Mouse (Mus musculus): Measurements from ENCODE around the gene Jph4.

Gene Jph4

DNA sequence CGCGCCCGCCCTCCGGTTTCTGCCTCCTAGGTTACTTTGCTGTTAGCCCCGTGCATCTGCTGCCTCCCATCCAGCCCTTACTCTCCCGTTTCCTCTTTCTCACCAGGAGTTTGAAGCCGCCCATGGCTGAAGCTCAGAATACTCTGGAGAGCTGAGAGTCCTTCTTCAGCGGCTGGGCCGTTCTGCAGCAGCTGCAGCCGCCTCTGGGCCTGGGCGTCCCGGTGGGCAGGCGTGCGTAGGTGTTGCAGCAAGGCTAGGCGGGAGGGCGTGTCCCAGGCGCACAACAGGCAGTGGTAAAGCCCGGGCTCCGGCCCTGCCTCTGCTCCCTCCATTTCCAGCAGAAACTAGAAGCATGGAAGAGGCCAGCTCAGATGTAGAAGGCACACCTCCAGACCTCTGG is 45.0 kb downstream of the Jph4 start:
- intact Hi-C loops (cut with DNase I) = no loop called here

DNA sequence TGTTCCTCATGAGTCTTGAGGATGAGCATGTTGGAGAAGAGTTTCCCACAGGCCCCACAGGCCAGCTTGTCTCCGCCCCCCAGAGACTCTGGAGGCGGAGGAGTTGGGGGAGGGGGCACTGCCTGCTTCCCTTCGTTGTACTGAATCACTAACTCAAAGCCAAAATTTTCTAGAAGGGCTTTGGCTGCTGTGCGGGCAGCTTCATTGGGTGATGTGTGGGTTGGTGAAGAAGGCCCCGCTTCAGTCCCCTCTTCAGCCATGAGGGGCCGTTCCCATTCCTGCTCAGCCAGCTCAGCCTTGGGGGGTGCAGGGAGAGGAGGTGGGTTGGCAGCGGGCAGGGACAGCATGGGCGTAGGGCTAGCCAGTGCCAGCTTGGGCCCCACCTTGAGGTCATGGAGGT is 50.7 kb downstream of the Jph4 start:
- intact Hi-C loops (cut with DNase I) = no loop called here

DNA sequence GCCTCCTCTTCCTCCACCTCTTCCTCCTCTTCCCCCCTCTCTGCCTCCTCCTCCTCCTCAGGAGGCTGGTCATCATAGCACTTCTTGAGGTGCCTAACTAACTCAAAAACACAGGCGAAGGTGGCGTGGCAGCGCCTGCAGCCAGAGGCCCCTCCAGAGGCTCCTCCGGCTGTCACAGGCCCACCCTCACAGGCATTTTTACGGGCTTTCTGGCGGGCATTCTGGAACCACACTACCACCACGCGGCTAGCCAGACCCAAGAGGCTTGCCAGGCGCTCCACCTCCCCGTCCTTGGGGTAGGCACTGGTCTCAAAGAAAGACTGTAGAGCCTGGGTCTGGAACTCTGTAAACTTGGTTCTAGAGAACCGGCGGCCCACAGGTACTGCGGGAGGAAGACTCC is 51.3 kb downstream of the Jph4 start:
- intact Hi-C loops (cut with DNase I) = no loop called here

DNA sequence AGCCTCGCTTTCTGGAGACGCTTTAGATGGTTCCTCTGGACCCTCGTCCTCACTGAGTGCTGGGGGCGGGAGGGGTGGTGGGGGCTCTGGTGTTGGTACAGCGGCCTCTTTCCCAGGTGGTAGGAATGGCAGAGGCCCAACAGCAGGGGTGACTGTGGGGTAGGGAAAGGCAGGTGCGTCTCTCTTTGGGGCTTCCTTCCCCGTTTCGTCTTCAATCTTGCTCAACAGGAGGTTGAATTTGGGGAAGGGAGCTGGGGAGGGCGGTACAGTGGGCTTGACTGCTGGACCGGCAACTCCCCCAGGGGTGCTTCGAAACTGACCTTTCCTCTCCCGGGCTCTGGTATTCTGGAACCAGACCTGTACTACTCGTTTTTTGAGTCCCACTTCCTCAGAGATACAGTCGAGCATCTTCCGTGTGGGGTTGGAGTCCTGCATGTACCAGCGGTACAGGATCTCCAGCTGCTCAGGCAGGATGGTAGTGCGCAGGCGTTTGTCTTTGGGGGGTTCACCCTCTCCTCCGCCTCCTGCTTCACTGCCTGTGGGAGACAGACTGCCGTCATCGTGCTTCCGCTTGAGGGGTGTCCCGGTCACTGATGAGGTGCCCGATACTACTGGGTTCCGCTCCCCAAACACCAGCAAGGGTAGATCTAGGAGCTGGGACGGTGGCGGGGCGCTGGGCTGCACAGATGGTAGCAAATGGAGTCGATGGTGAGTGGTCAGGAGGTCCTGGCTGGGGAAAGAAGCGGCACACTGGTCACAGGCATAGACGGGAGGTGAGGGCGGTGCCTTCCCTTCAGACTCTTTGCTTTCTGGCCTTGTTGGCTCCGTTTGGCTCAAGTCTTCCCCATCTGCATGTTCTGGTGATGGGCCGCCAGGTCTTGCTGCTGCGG is 52.0 kb downstream of the Jph4 start:
- intact Hi-C loops (cut with DNase I) = no loop called here

DNA sequence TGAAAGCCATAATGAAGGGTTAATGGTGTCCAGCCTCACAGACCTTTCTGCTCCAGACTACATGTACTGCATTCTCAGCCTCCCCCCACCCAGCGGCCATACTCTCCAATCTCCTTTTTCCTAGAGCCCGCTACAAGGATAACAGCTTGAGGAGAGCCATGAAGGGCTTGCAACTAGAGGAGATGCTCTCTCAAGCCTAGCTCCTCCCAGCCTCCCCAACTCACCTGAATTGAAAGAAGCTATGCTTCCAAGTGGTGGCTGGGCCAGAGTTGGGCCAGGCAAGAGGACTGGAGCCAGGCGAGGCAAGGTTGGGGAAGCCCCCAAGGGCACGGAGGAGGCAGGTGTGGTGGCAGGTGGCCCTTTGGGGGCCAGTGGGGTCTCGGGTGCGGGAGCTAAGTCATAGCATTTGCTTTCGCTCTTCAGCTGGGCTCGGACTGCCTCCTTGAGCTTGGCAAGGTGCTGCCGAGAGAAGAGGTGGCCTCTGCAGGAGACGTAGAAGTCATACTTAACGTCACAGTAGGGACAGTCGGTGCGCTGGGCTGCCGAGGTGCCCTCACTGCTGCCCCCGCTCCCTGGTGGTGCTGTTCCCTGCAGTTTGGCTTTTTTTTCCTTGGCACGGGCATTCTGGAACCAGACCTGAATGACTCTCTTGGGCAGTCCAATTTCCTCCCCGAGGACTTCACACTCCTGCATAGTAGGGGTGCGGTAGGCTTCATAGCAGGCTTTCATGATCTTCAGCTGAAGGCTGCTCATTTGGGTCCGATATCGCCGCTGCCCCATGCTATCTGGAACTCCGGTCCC is 53.0 kb downstream of the Jph4 start:
- intact Hi-C loops (cut with DNase I) = no loop called here

DNA sequence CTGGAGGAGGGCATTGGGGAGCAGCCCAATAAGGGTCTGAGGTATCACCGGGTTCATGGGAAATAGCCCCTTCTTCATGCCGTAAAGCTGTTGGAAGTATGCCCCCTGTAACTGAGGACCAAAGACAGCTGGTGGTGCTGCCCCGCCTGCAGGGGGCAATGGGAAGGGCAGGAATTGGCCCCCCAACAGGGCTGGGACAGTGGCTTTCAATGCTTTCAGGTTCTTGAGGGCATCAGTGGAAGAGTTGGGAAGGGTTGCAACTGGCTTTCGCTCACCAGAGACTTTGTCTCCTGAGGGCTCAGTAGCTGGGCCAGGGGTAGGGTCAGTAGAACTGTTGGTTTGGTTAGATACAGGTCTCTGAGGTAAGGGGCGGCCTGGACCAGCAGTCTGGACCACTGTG is 53.6 kb downstream of the Jph4 start:
- intact Hi-C loops (cut with DNase I) = no loop called here

DNA sequence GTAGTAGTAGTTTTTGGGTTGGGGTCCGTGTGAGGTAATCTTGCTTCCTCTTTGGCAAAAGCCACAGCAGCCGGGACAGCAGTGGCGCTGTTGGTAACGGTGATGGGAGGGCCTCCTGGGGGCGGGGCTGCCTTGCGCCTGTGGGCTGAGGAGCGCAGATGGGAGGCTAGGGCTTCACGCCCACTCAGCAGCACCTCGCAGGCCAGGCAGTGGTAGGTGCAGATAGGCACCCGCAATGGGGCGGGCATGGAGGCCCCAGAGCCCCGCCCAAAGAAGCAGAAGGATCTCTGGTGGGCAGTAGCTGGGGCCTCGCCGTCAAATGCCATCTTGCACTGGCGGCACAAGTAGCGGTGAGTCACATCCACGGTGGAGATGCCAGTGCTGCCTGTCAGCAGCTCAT is 54.1 kb downstream of the Jph4 start:
- intact Hi-C loops (cut with DNase I) = no loop called here

DNA sequence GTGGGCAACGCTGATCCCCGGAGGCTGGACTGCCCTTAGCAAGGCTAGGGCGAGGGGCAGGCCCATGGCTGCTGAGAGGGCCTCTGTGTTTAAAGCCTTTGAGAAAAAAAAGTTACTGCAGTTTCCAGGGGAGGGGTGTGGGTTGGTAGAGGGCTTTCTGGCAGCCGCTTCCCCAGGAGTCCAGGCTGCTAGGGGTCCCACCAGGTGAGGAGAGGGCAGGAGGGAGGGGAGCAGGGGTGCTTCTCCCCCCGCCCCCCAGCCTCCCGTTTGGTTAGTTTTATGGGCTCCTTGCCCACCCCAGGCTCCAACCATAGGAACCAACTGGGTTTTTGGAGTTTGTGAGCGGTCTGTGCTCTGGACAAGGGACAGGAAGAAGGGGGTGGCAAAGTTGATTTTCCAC is 54.9 kb downstream of the Jph4 start:
- intact Hi-C loops (cut with DNase I) = no loop called here

DNA sequence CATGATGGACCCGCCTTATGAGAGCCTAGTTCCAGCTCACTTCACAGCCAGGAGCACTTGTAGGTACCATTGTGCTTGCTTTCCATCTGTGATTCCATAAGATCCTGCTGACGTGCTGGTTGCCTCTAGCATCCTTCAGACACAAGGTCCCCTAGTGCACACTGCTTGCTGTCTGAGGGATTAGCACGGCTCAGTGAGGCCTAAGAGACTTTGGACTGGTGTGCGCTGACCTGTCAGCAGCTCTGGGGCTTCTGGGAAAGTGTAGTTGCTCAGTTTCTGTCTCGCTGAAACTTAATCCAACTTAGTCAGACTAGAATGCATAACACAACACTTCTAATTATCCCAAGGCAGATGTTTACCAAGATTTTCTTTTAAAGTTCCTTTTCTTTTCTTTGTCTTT is 56.8 kb downstream of the Jph4 start:
- intact Hi-C loops (cut with DNase I) = no loop called here

DNA sequence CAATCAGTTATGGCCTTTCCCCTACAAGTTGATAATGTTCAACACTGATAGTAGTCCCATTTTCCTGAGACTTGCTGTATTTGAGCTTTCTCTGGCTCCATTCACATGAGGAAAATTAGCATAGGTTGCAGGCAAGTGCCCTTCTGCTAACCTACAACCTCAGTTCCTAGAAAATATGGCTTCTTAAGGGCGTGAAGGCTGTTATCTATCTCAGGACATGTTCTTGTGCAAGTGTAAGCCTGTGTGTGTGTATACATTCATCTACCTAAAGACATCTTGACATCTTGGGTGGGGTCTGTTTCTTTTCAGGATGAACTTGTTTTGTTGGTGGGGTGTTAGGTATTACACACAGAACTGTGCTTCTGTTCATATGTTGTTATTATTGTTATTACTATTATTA is 57.7 kb downstream of the Jph4 start:
- intact Hi-C loops (cut with DNase I) = no loop called here

Measured in adrenal gland (tissue).